Mouse (Mus musculus) MEL (cell line): ENCODE results near the gene Srbd1. TPM values are rescaled to one million over a fixed set of nuclear protein-coding genes. Genes with fewer than 3 reads are reported as not detected.
A peak's percentile ranks its signal among the peaks of the same experiment; 100 is the strongest.

Experiments used
- DNase-seq: peaks from one replicate; pipeline ENCODE4 v3.0.0; 2011; ENCODE audit warnings: low read depth, low spot score
- H3K27ac ChIP-seq: 2 replicates; pipeline ENCODE4 v1.5.1; 2012; ENCODE audit warnings: low read depth, mild to moderate bottlenecking, control low read depth, low read length, moderate library complexity; ENCODE audit not compliant: control insufficient read depth
- H3K27me3 ChIP-seq, 2 experiments: fragments of 150-350 bp in 1 of 2; sonication (generic) in 1 of 2; 2 replicates each; pipeline ENCODE4 v1.6.1; 2012; ENCODE audit warnings: low read length in 2 of 2, mild to moderate bottlenecking in 2 of 2, improper control_type of control experiment in 1 of 2, moderate library complexity in 1 of 2; ENCODE audit not compliant: insufficient read depth in 2 of 2, control insufficient read depth in 1 of 2
- H3K36me3 ChIP-seq, 2 experiments: 2 replicates each; pipeline ENCODE4 v1.6.1; 2012 to 2014; ENCODE audit warnings: low read length in 2 of 2, improper control_type of control experiment in 1 of 2, inconsistent platforms in 1 of 2, mild to moderate bottlenecking in 1 of 2; ENCODE audit not compliant: insufficient read depth in 2 of 2, control insufficient read depth in 1 of 2
- H3K4me1 ChIP-seq, 2 experiments: fragments of 150-350 bp in 1 of 2; sonication (generic) in 1 of 2; 2 replicates each; pipeline ENCODE4 v1.6.1; 2012; ENCODE audit warnings: low read length in 2 of 2, improper control_type of control experiment in 1 of 2, mild to moderate bottlenecking in 1 of 2; ENCODE audit not compliant: insufficient read depth in 2 of 2, control insufficient read depth in 1 of 2
- H3K4me3 ChIP-seq, 2 experiments: fragments of 150-350 bp in 1 of 2; sonication (generic) in 1 of 2; 2 replicates each; pipeline ENCODE4 v1.5.1; 2012; ENCODE audit warnings: low read depth in 2 of 2, low read length in 2 of 2, mild to moderate bottlenecking in 2 of 2, moderate library complexity in 2 of 2, control low read depth in 1 of 2, improper control_type of control experiment in 1 of 2; ENCODE audit not compliant: control insufficient read depth in 1 of 2, insufficient read depth in 1 of 2
- H3K79me2 ChIP-seq: 2 replicates; pipeline ENCODE4 v1.6.1; 2012; ENCODE audit warnings: mild to moderate bottlenecking, low read length, moderate library complexity; ENCODE audit not compliant: control insufficient read depth, poor library complexity, insufficient read depth
- H3K9ac ChIP-seq: 2 replicates; pipeline ENCODE4 v1.6.1; 2012; ENCODE audit warnings: low read depth, mild to moderate bottlenecking, control low read depth, low read length, moderate library complexity; ENCODE audit not compliant: control insufficient read depth, poor library complexity, severe bottlenecking
- H3K9me3 ChIP-seq: fragments of 150-350 bp; sonication (generic); replicated peaks from 2 replicates; pipeline ENCODE4 v1.6.1; 2012; ENCODE audit warnings: mild to moderate bottlenecking, low read length, improper control_type of control experiment, moderate library complexity; ENCODE audit not compliant: insufficient read depth
- BHLHE40 ChIP-seq: IDR thresholded peaks from 2 replicates; pipeline ENCODE4 v1.6.1; 2012; ENCODE audit warnings: low read depth, mild to moderate bottlenecking, inconsistent platforms, low read length, improper control_type of control experiment, borderline replicate concordance
- CHD1 ChIP-seq: IDR thresholded peaks from 2 replicates; pipeline ENCODE4 v1.6.1; 2012; ENCODE audit warnings: low read depth, mild to moderate bottlenecking, inconsistent platforms, low read length, improper control_type of control experiment
- CTCF ChIP-seq, 3 experiments: IDR thresholded peaks in 2 of 3; conservative IDR thresholded peaks in 1 of 3; 2 replicates each; pipeline ENCODE4 v1.5.1; 2011 to 2012; ENCODE audit warnings: low read length in 3 of 3, low read depth in 2 of 3, mild to moderate bottlenecking in 2 of 3, improper control_type of control experiment in 1 of 3, inconsistent platforms in 1 of 3, mixed read lengths in 1 of 3, moderate library complexity in 1 of 3; ENCODE audit not compliant: control insufficient read depth in 1 of 3, insufficient read depth in 1 of 3, poor library complexity in 1 of 3, severe bottlenecking in 1 of 3
- E2F4 ChIP-seq: IDR thresholded peaks from 2 replicates; pipeline ENCODE4 v1.6.1; 2011; ENCODE audit warnings: low read depth, low read length, improper control_type of control experiment, borderline replicate concordance
- EP300 ChIP-seq, 2 experiments: IDR thresholded peaks; 2 replicates each; pipeline ENCODE4 v1.6.1; 2011; ENCODE audit warnings: improper control_type of control experiment in 2 of 2, low read length in 2 of 2, low read depth in 1 of 2, mild to moderate bottlenecking in 1 of 2
- ETS1 ChIP-seq: IDR thresholded peaks from 2 replicates; pipeline ENCODE4 v1.6.1; 2012; ENCODE audit warnings: low read depth, mild to moderate bottlenecking, inconsistent platforms, low read length, improper control_type of control experiment, moderate library complexity
- HCFC1 ChIP-seq: IDR thresholded peaks from 2 replicates; pipeline ENCODE4 v1.6.1; 2012; ENCODE audit warnings: low read depth, mild to moderate bottlenecking, inconsistent platforms, low read length, improper control_type of control experiment, moderate library complexity
- MAX ChIP-seq: IDR thresholded peaks from 2 replicates; pipeline ENCODE4 v1.6.1; 2011; ENCODE audit warnings: low read length, improper control_type of control experiment
- MAZ ChIP-seq: IDR thresholded peaks from 2 replicates; pipeline ENCODE4 v1.6.1; 2012; ENCODE audit warnings: low read depth, mild to moderate bottlenecking, inconsistent platforms, low read length, improper control_type of control experiment
- MEF2A ChIP-seq: IDR thresholded peaks from 2 replicates; pipeline ENCODE4 v1.6.1; 2014; ENCODE audit warnings: low read depth, mild to moderate bottlenecking, inconsistent platforms, low read length, improper control_type of control experiment; ENCODE audit not compliant: poor library complexity, insufficient replicate concordance, severe bottlenecking; ENCODE audit errors: extremely low read depth
- MXI1 ChIP-seq: IDR thresholded peaks from 2 replicates; pipeline ENCODE4 v1.6.1; 2011; ENCODE audit warnings: mild to moderate bottlenecking, low read depth, low read length, improper control_type of control experiment
- NELFE ChIP-seq: IDR thresholded peaks from 2 replicates; pipeline ENCODE4 v1.6.1; 2011; ENCODE audit warnings: low read depth, low read length, improper control_type of control experiment
- POLR2A ChIP-seq, 2 experiments: IDR thresholded peaks; 2 replicates each; pipeline ENCODE4 v1.6.1; 2011 to 2012; ENCODE audit warnings: low read length in 2 of 2, mild to moderate bottlenecking in 2 of 2, control low read depth in 1 of 2, improper control_type of control experiment in 1 of 2, low read depth in 1 of 2, moderate library complexity in 1 of 2; ENCODE audit not compliant: control insufficient read depth in 1 of 2, insufficient read depth in 1 of 2, poor library complexity in 1 of 2
- POLR2AphosphoS2 ChIP-seq: IDR thresholded peaks from 2 replicates; pipeline ENCODE4 v1.6.1; 2011; ENCODE audit warnings: low read length, improper control_type of control experiment
- SMC3 ChIP-seq: IDR thresholded peaks from 2 replicates; pipeline ENCODE4 v1.6.1; 2011; ENCODE audit warnings: low read depth, low read length, improper control_type of control experiment
- TBP ChIP-seq: IDR thresholded peaks from 2 replicates; pipeline ENCODE4 v1.8.0; 2011; ENCODE audit warnings: low read depth, low read length, improper control_type of control experiment
- USF1 ChIP-seq: IDR thresholded peaks from 2 replicates; pipeline ENCODE4 v1.6.1; 2014; ENCODE audit warnings: low read depth, mild to moderate bottlenecking, inconsistent platforms, low read length, improper control_type of control experiment, moderate library complexity
- USF2 ChIP-seq, 2 experiments: IDR thresholded peaks; 2 replicates each; pipeline ENCODE4 v1.6.1; 2011 to 2012; ENCODE audit warnings: improper control_type of control experiment in 2 of 2, low read length in 2 of 2, borderline replicate concordance in 1 of 2, inconsistent platforms in 1 of 2, low read depth in 1 of 2, mild to moderate bottlenecking in 1 of 2; ENCODE audit not compliant: insufficient read depth in 1 of 2
- ZC3H11A ChIP-seq: IDR thresholded peaks from 2 replicates; pipeline ENCODE4 v1.6.1; 2012; ENCODE audit warnings: low read depth, mild to moderate bottlenecking, inconsistent platforms, low read length, improper control_type of control experiment
- ZKSCAN1 ChIP-seq: IDR thresholded peaks from 2 replicates; pipeline ENCODE4 v1.6.1; 2012; ENCODE audit warnings: low read depth, mild to moderate bottlenecking, inconsistent platforms, low read length, improper control_type of control experiment, moderate library complexity
- ZNF384 ChIP-seq: IDR thresholded peaks from 2 replicates; pipeline ENCODE4 v1.6.1; 2012; ENCODE audit warnings: low read depth, mild to moderate bottlenecking, inconsistent platforms, low read length, improper control_type of control experiment
- polyA plus RNA-seq, 2 experiments: library from polyadenylated mRNA; stranded (reverse) in 1 of 2; unstranded in 1 of 2; fragments of >175 nt in 1 of 2; fragments of >200 nt in 1 of 2; gene quantifications; 2 replicates each; pipeline versions ENCODE4 v1.2.1 to v1.2.4; 2012; ENCODE audit warnings: low replicate concordance in 2 of 2, low read depth in 1 of 2; ENCODE audit not compliant: insufficient read length in 2 of 2, insufficient read depth in 1 of 2, missing spikeins in 1 of 2
- total RNA-seq: library from RNA; depleted of rRNA; stranded (reverse); fragments of 300-350 nt; gene quantifications from 2 replicates; pipeline ENCODE4 v1.2.3, GENCODE M21; 2012

Gene Srbd1
- total and polyA plus RNA-seq, 3 experiments, result 14.9 to 30.5 TPM; not detected in 1

- Histone ChIP-seq H3K9ac (no peak overlapping the region), H3K27me3 (no peaks in the 10 kb centered on the region), H3K79me2 (no peaks in the 10 kb centered on the region), H3K36me3 (peaks cover 0 to 12% of the 10 kb centered on the region in 2 experiments; a peak in 2 of 4 replicates), H3K9me3 (no peaks in the 10 kb centered on the region), H3K4me3 (no peak overlapping the region), H3K4me1 (no peaks in the 10 kb centered on the region), H3K27ac (no peak overlapping the region)
- TF ChIP-seq USF1, result peak; percentile 49; the same call in 1 of the 2 replicates
- no peak for TF ChIP-seq MXI1
- TF ChIP-seq MAZ, result no peak
- TF ChIP-seq CHD1, result no peak
- TF ChIP-seq TBP, result no peak
- no peak for TF ChIP-seq USF2 (IDR thresholded peaks at IDR 0.05; ENCODE audit: borderline replicate concordance in 1 of 2, insufficient read depth in 1 of 2, low read depth in 1 of 2, low read length in 2 of 2)
- TF ChIP-seq CTCF (IDR thresholded peaks at IDR 0.05 in 2 of 3, conservative IDR thresholded peaks at IDR 0.05 in 1 of 3; ENCODE audit: control insufficient read depth in 1 of 3, insufficient read depth in 1 of 3, low read depth in 2 of 3, low read length in 3 of 3, poor library complexity in 1 of 3, severe bottlenecking in 1 of 3), result no peak
- TF ChIP-seq EP300 (IDR thresholded peaks at IDR 0.05; ENCODE audit: low read depth in 1 of 2, low read length in 2 of 2), result no peak
- peak; percentile 26 for DNase-seq
Measured at GRCm38 (mm10) chr17:85995727-85996126, 149.2 kb downstream of the Srbd1 start.

DNA sequence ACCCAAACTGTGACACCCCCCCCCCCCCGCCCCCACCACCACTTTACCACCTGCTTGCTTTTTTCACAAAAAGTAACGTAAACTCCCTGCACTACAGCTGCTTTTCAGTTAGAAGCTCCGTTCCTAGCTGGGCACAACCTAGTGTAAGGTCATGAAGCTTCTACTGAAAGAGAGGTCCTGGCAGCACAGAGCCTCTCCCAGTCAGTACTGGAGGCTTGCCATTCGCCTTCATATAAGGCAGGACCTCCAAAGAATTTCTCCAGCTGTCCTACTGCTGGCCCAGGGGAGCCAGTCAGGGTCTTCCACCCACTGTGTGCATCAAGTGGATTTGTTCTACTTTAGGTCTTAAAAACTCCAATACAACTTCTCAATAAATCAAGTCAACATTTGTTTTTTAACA, 149.9 kb downstream of the Srbd1 start:
- TF ChIP-seq BHLHE40 (no peak), MEF2A (no peak), CHD1 (no peak), ZKSCAN1 (no peak), E2F4 (no peak), USF2 (IDR thresholded peaks at IDR 0.05; ENCODE audit: borderline replicate concordance in 1 of 2, insufficient read depth in 1 of 2, low read depth in 1 of 2, low read length in 2 of 2) (no peak), ZC3H11A (no peak), HCFC1 (no peak), ETS1 (no peak), MXI1 (no peak), POLR2AphosphoS2 (no peak), MAX (no peak), SMC3 (no peak), ZNF384 (no peak), NELFE (no peak), USF1 (no peak), TBP (no peak), POLR2A (IDR thresholded peaks at IDR 0.05; ENCODE audit: control insufficient read depth in 1 of 2, insufficient read depth in 1 of 2, low read depth in 1 of 2, low read length in 2 of 2, poor library complexity in 1 of 2) (no peak), EP300 (IDR thresholded peaks at IDR 0.05; ENCODE audit: low read depth in 1 of 2, low read length in 2 of 2) (no peak)
- no peak overlapping the region for H3K27ac ChIP-seq
- no peak overlapping the region for H3K9ac ChIP-seq
- no peak overlapping the region for H3K4me3 ChIP-seq
- H3K36me3 ChIP-seq, result peaks cover 0 to 10% of the 10 kb centered on the region in 2 experiments; a peak in 2 of 4 replicates
- no peak for DNase-seq
- no peaks in the 10 kb centered on the region for H3K9me3 ChIP-seq
- H3K79me2 ChIP-seq, result no peaks in the 10 kb centered on the region
- H3K4me1 ChIP-seq, result no peaks in the 10 kb centered on the region
- H3K27me3 ChIP-seq, result no peaks in the 10 kb centered on the region
